Mouse (Mus musculus): ENCODE data around the gene 1700001O22Rik. TPM values are rescaled to one million over a fixed set of nuclear protein-coding genes. Genes with fewer than 3 reads are reported as not detected.
A peak's percentile ranks its signal among the peaks of the same experiment; 100 is the strongest.

1700001O22Rik gene
- polyA plus RNA-seq, 1 experiment: 0.12 TPM

DNA sequence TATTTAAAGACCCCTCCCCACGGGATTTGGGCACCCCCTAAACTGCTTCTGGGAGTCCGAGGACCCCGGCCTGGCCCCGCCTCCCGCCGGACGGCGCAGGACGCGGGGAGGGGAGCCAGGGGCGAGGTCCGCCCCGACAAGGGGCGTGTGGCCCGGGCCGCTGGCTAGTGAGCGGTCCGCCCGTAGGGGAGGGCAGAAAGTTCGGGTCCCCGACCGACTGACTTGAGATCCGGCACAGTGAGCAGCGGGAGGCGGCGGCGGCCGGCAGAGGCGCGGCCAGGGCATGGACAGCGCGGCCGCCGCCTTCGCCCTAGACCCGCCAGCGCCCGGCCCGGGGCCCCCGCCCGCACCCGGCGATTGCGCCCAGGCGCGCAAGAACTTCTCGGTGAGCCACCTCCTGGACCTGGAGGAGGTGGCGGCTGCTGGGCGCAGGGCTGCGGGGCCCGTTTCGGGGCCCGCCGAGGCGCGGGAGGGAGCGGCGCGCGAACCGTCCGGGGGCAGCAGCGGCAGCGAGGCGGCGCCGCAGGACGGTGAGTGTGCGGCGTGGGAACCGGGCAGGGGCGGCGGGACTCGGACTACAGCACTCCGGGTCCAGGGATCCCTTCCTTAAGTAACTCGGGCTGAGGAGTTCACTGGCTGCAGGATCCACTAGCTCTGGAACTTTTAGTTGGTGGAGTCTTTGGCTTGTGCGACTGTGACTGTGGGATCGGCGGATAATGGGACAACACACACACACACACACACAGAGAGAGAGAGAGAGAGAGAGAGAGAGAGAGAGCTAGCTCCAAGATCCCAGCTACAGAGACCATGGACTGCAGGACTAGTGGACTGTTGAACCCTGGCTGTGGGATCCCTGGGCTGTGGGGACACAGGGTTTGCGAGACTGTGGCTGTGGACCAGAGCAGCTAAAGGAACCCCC lies 42.0 kb upstream of the 1700001O22Rik start:
- Histone ChIP-seq H3K27me3 (ENCODE audit: control insufficient read depth, insufficient read depth, insufficient read length) (no peaks in the 10 kb centered on the region), H3ac (ENCODE audit: control insufficient read depth, insufficient read length) (peak overlapping the region; percentile 56), H3K4me2 (ENCODE audit: low read depth) (peak overlapping the region; percentile 84), H3K79me2 (ENCODE audit: control insufficient read depth, insufficient read depth) (no peaks in the 10 kb centered on the region), H3K36me3 (ENCODE audit: control insufficient read depth, insufficient read depth) (no peaks in the 10 kb centered on the region), H3K4me3 (peak overlapping the region; percentile 34)
- TF ChIP-seq TCF12 (IDR thresholded peaks at IDR 0.05; ENCODE audit: insufficient read depth, poor library complexity, severe bottlenecking) (no peak), POLR2A (IDR thresholded peaks at IDR 0.05; ENCODE audit: insufficient read length, low read depth) (peak; percentile 43)

DNA sequence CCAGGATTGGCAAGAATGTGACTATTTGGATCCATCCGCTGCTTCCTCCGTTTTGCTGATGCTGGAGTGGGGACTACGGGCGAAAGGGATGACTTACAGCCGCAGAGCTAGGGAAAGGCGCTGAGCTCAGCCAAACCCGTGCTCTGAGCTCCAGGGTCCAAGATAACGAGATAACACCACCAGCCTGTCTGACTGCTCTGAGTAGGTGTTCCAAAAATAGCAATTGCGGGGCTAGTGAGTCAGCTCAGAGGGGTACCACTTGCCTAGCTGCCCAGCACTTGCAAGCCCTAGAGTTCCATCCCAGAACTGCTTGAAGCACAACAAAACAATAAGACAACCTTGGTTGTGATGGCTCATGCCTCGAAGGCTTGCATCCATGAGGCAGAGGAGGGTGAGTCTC lies 39.2 kb upstream of the 1700001O22Rik start:
- TF ChIP-seq MAX (IDR thresholded peaks at IDR 0.05; ENCODE audit: low read depth) (no peak), POLR2AphosphoS2 (IDR thresholded peaks at IDR 0.05; ENCODE audit: insufficient read length, low read depth) (no peak), TCF3 (IDR thresholded peaks at IDR 0.05; ENCODE audit: insufficient read length, low read depth) (no peak), MYOG (IDR thresholded peaks at IDR 0.05; ENCODE audit: control insufficient read depth in 1 of 3, insufficient read depth in 1 of 3, insufficient read length in 2 of 3, low read depth in 2 of 3) (no peak), USF1 (IDR thresholded peaks at IDR 0.05; ENCODE audit: low read depth) (no peak), CEBPB (IDR thresholded peaks at IDR 0.05; ENCODE audit: insufficient read depth, poor library complexity, severe bottlenecking) (no peak), POLR2A (IDR thresholded peaks at IDR 0.05; ENCODE audit: insufficient read length, low read depth) (no peak), TCF12 (IDR thresholded peaks at IDR 0.05; ENCODE audit: insufficient read depth, poor library complexity, severe bottlenecking) (no peak), E2F4 (IDR thresholded peaks at IDR 0.05; ENCODE audit: insufficient read depth) (no peak), SRF (IDR thresholded peaks at IDR 0.05; ENCODE audit: control insufficient read depth, insufficient read length, low read depth) (no peak), MYOD1 (IDR thresholded peaks at IDR 0.05; ENCODE audit: control insufficient read depth in 1 of 3, insufficient read length in 2 of 3, low read depth in 2 of 3) (no peak), REST (IDR thresholded peaks at IDR 0.05; ENCODE audit: insufficient read depth, insufficient read length) (no peak)
- Histone ChIP-seq H3K27me3 (ENCODE audit: control insufficient read depth, insufficient read depth, insufficient read length) (no peaks in the 10 kb centered on the region), H3K36me3 (ENCODE audit: control insufficient read depth, insufficient read depth) (no peaks in the 10 kb centered on the region), H3K4me3 (no peak overlapping the region), H3ac (ENCODE audit: control insufficient read depth, insufficient read length) (no peak overlapping the region), H3K79me2 (ENCODE audit: control insufficient read depth, insufficient read depth) (no peaks in the 10 kb centered on the region), H3K4me2 (ENCODE audit: low read depth) (no peak overlapping the region)

DNA sequence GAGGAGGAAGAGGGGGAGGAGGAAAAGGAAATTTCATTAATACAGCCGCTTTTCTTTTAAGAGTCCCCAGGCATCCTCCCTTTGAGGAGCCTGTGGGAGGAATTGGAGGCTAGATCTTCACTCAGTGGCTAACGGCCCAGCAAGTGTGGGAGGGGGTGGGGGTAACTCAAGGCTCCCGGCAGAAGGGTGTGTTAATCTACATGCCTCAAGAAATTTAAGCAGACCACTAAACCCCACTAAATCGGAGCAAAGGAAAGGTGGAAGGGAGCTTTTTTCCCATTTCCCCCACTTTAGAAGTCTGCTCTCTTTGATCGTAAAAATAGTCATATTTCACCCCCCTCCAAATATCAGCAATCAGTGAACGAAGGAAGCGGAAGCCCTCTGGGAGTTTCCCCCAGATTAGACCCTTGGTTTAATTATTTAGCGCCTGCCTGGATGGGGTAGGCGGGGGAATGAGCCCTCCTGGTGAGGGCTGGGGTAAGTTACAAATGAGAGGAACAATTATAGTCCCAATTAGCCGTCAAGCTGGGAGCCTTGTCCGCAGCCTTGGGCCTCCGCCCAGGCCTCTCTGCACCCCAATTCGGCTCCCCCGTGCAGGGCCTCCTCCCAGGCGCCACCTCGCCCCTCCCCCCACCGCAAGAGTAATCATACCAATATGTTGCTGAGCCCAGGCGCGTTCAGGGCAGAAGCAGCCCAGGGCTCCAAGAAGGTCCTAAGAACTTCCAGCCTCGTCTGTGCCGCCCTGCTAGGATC lies 33.0 kb upstream of the 1700001O22Rik start:
- H3K36me3 ChIP-seq (ENCODE audit: control insufficient read depth, insufficient read depth): no peaks in the 10 kb centered on the region
- no peaks in the 10 kb centered on the region for H3K27me3 ChIP-seq (ENCODE audit: control insufficient read depth, insufficient read depth, insufficient read length)
- H3ac ChIP-seq (ENCODE audit: control insufficient read depth, insufficient read length): no peak overlapping the region
- TF ChIP-seq REST (IDR thresholded peaks at IDR 0.05; ENCODE audit: insufficient read depth, insufficient read length): no peak
- no peak overlapping the region for H3K4me2 ChIP-seq (ENCODE audit: low read depth)
- H3K79me2 ChIP-seq (ENCODE audit: control insufficient read depth, insufficient read depth): no peaks in the 10 kb centered on the region
- H3K4me3 ChIP-seq: no peak overlapping the region

DNA sequence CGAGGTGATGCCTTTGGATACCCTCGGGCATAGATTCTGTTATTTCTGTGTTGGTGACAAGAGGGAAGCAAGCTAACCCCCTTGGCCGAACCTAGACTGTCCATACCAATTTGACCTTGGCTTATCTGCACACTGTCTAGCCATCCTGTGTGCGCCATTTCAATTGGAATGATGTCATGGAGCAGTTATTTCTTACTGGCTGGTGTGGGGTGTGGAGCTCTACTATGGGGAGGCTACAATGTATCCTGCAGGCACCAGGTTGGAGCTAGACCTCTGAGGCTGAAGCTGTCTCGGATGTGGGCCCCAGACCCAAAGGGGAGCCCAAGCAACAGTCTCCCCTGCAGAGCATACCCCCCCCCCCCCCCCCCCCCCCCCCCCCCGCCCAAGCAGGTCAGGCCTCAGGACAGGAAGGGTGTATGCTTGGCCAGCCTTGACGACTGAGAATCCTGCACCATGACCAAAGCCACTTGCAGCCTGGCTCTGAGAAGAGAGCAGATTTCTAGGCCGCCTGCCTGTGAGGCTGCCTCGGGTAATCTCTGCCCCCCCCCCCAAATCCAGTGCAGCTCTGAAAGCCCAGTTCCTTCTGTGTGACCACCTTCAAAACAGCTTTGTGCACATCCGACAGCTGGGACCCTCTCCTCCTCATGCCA lies 31.0 kb upstream of the 1700001O22Rik start, which contains the start of gene Prrx2:
Gene Prrx2, plus strand, starts transcription at position 600 of the 650 bp plus-strand sequence.
- TF ChIP-seq TCF3 (IDR thresholded peaks at IDR 0.05; ENCODE audit: insufficient read length, low read depth): no peak
- no peak within 1 kb of the TSS for H3ac ChIP-seq (ENCODE audit: control insufficient read depth, insufficient read length)
- no peaks in the 10 kb centered on the region for H3K36me3 ChIP-seq (ENCODE audit: control insufficient read depth, insufficient read depth)
- H3K4me3 ChIP-seq: no peak within 1 kb of the TSS
- H3K79me2 ChIP-seq (ENCODE audit: control insufficient read depth, insufficient read depth): no peaks in the 10 kb centered on the region
- no peak within 1 kb of the TSS for H3K4me2 ChIP-seq (ENCODE audit: low read depth)
- no peaks in the 10 kb centered on the region for H3K27me3 ChIP-seq (ENCODE audit: control insufficient read depth, insufficient read depth, insufficient read length)

DNA sequence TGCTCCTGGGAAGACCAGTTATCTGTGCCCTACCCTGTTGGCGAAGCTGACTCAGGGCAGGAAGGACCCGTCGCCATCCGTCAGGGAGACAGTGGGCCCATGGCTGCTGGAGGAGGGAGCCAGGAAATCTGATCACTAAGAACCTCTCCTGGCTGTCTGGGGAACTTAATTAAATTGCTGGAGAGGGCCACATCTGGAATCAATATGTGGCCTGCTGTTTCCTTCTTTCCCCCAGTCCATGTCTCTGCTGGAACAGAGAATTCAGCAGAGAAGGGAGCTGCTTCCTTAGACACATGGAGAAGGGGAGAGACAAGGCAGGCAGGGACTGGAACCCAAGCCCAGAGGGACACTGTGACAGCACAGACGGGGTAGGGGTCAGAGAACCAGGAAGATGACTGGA lies 30.2 kb upstream of the 1700001O22Rik start:
- Histone ChIP-seq H3K79me2 (ENCODE audit: control insufficient read depth, insufficient read depth) (no peaks in the 10 kb centered on the region), H3K4me2 (ENCODE audit: low read depth) (no peak overlapping the region), H3K27me3 (ENCODE audit: control insufficient read depth, insufficient read depth, insufficient read length) (no peaks in the 10 kb centered on the region), H3K4me3 (no peak overlapping the region), H3K36me3 (ENCODE audit: control insufficient read depth, insufficient read depth) (no peaks in the 10 kb centered on the region), H3ac (ENCODE audit: control insufficient read depth, insufficient read length) (no peak overlapping the region)
- TF ChIP-seq POLR2AphosphoS2 (IDR thresholded peaks at IDR 0.05; ENCODE audit: insufficient read length, low read depth) (no peak), USF1 (IDR thresholded peaks at IDR 0.05; ENCODE audit: low read depth) (no peak), MYOD1 (IDR thresholded peaks at IDR 0.05; ENCODE audit: control insufficient read depth in 1 of 3, insufficient read length in 2 of 3, low read depth in 2 of 3) (no peak), POLR2A (IDR thresholded peaks at IDR 0.05; ENCODE audit: insufficient read length, low read depth) (no peak), REST (IDR thresholded peaks at IDR 0.05; ENCODE audit: insufficient read depth, insufficient read length) (no peak), MYOG (IDR thresholded peaks at IDR 0.05; ENCODE audit: control insufficient read depth in 1 of 3, insufficient read depth in 1 of 3, insufficient read length in 2 of 3, low read depth in 2 of 3) (no peak), CEBPB (IDR thresholded peaks at IDR 0.05; ENCODE audit: insufficient read depth, poor library complexity, severe bottlenecking) (no peak), TCF12 (IDR thresholded peaks at IDR 0.05; ENCODE audit: insufficient read depth, poor library complexity, severe bottlenecking) (no peak), SRF (IDR thresholded peaks at IDR 0.05; ENCODE audit: control insufficient read depth, insufficient read length, low read depth) (no peak), E2F4 (IDR thresholded peaks at IDR 0.05; ENCODE audit: insufficient read depth) (no peak), MAX (IDR thresholded peaks at IDR 0.05; ENCODE audit: low read depth) (no peak), TCF3 (IDR thresholded peaks at IDR 0.05; ENCODE audit: insufficient read length, low read depth) (no peak)

Measured in myocyte (in vitro differentiated cells).